Mouse (Mus musculus) heart, adult 2 months (tissue): ENCODE data around the gene Nptxr. TPM values are rescaled to one million over a fixed set of nuclear protein-coding genes. Genes with fewer than 3 reads are reported as not detected.

Experiments used
- DNase-seq, 2 experiments: peaks; one replicate each; pipeline ENCODE4 v3.0.0; 2021
- H3K27ac ChIP-seq: fragments of 200-600 bp; 2 replicates; pipeline ENCODE4 v1.8.1; 2022
- H3K27me3 ChIP-seq: fragments of 200-500 bp; 2 replicates; pipeline ENCODE4 v1.6.1; 2012; ENCODE audit warnings: mild to moderate bottlenecking, low read length, inconsistent platforms, mixed read lengths; ENCODE audit not compliant: control insufficient read depth, insufficient read depth
- H3K36me3 ChIP-seq: fragments of 200-500 bp; 2 replicates; pipeline ENCODE4 v1.6.1; 2012; ENCODE audit warnings: low read length, inconsistent platforms; ENCODE audit not compliant: control insufficient read depth, insufficient read depth
- H3K4me1 ChIP-seq: fragments of 200-500 bp; 2 replicates; pipeline ENCODE4 v1.6.1; 2011; ENCODE audit warnings: low read length; ENCODE audit not compliant: control insufficient read depth, insufficient read depth
- H3K4me3 ChIP-seq: fragments of 200-600 bp; 2 replicates; pipeline ENCODE4 v1.8.1; 2022
- H3K79me2 ChIP-seq: fragments of 200-500 bp; replicated peaks from 2 replicates; pipeline ENCODE4 v1.6.1; 2012; ENCODE audit warnings: mild to moderate bottlenecking, inconsistent platforms, low read length, moderate library complexity, mixed read lengths; ENCODE audit not compliant: control insufficient read depth, insufficient read depth
- H3K9ac ChIP-seq: fragments of 200-500 bp; 2 replicates; pipeline ENCODE4 v1.6.1; 2012; ENCODE audit warnings: low read depth, mild to moderate bottlenecking, control low read depth, inconsistent platforms, low read length, mixed read lengths
- CTCF ChIP-seq: fragments of 200-600 bp; IDR thresholded peaks from 2 replicates; pipeline ENCODE4 v1.8.1; 2022; ENCODE audit warnings: antibody characterized with exemption, mild to moderate bottlenecking, moderate library complexity
- EP300 ChIP-seq: fragments of 200-500 bp; IDR thresholded peaks from 2 replicates; pipeline ENCODE4 v1.6.1; 2011; ENCODE audit warnings: low read depth, low read length, control low read depth; ENCODE audit not compliant: insufficient read depth
- POLR2A ChIP-seq: fragments of 200-500 bp; IDR thresholded peaks from 2 replicates; pipeline ENCODE4 v1.6.1; 2011; ENCODE audit warnings: mild to moderate bottlenecking, low read depth, low read length, control low read depth; ENCODE audit not compliant: insufficient read depth
- WGBS: fragments of 180-500 bp; shearing (Covaris S2); methylation state at CpG from one replicate; pipeline ENCODE4 v1.1.7; 2018; 5-methylcytosine and 5-hydroxymethylcytosine counted together
- intact Hi-C: fragments of 180-260 bp; cut with DNase I; formaldehyde crosslinking; loops from one replicate; pipeline ENCODE4 v1.15.1; 2025
- long read RNA-seq: library from polyadenylated mRNA; stranded (forward); transcript quantifications from one replicate; pipeline ENCODE4 v2.0.0, GENCODE M21; 2021
- polyA plus RNA-seq: library from polyadenylated mRNA; depleted of rRNA; stranded (reverse); fragments of >200 nt; gene quantifications from 2 replicates; pipeline ENCODE4 v1.2.3, GENCODE M21; 2012; rRNA removed
- total RNA-seq, 2 experiments: library from RNA; stranded (reverse); gene quantifications; 2 replicates each; pipeline ENCODE4 v1.2.3; 2021

Gene Nptxr
- total RNA-seq: 1 to 10 TPM; 1.5 to 1.7 TPM
- polyA plus RNA-seq: 1.3 and 1.6 TPM in 2 replicates
- long read RNA-seq: 0 reads

- H3K4me1 ChIP-seq: 0 out of 2 replicates have a peak, but pooled peaks cover 2% of the 10 kb centered on the region
- DNase-seq: peak; percentile 72 to 76
- peak within 1 kb of the TSS; percentile 72 for H3K9ac ChIP-seq
- no peak for TF ChIP-seq EP300
- TF ChIP-seq CTCF: peak; percentile 37
- peak; percentile 30; the same call in 1 of the 2 replicates for TF ChIP-seq POLR2A
- no peaks in the 10 kb centered on the region for H3K36me3 ChIP-seq
- no peak within 1 kb of the TSS for H3K27ac ChIP-seq
- WGBS: under 1% methylated on average over 75 of the region's 91 CpGs
- H3K79me2 ChIP-seq: no peaks in the 10 kb centered on the region
- peak within 1 kb of the TSS; percentile 45 for H3K4me3 ChIP-seq
- peaks cover 3% of the 10 kb centered on the region; the same call in 1 of the 2 replicates for H3K27me3 ChIP-seq
- intact Hi-C loops: loop anchor here (5.0 kb wide), 1 partner anchor 52 kb away; no protein-coding TSS in a partner anchor
Observed at GRCm38 (mm10) chr15:79804352-79805071, at the start of gene Nptxr. TSS of gene Nptxr (minus strand) at chr15:79804766.

DNA sequence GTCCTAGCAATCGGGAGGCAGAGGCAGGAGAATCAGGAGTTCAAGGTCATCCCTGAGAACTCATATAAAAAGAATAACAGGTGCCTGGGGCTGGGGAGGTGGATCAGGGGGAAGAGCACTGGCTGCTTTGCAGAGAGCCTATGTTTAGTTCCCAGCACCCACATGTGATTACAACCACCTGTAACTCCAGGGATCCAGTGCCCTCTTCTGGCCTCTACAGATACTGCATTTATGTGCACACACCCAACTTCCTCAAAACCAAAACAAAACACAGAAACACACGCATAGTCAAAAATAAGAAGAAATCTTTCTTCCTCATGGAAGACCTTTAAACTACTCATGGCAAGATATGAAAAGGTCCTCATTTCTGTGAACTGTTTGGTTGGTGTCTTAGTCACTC is 45.6 kb upstream of the Nptxr start:
- no peaks in the 10 kb centered on the region for H3K36me3 ChIP-seq
- H3K27me3 ChIP-seq: no peaks in the 10 kb centered on the region
- H3K27ac ChIP-seq: no peak overlapping the region
- DNase-seq: no peak
- TF ChIP-seq CTCF (no peak), EP300 (no peak), POLR2A (no peak)
- intact Hi-C loops: no loop called here
- H3K4me3 ChIP-seq: no peak overlapping the region
- WGBS: 92% methylated on average over 2 of the region's 2 CpGs
- no peak overlapping the region for H3K9ac ChIP-seq
- no peaks in the 10 kb centered on the region for H3K79me2 ChIP-seq
- peaks cover 4% of the 10 kb centered on the region; the same call in 1 of the 2 replicates for H3K4me1 ChIP-seq

- Histone ChIP-seq H3K9ac (no peak overlapping the region), H3K4me3 (no peak overlapping the region), H3K27ac (no peak overlapping the region), H3K27me3 (no peaks in the 10 kb centered on the region), H3K4me1 (peaks cover 4% of the 10 kb centered on the region; the same call in 1 of the 2 replicates), H3K36me3 (no peaks in the 10 kb centered on the region), H3K79me2 (no peaks in the 10 kb centered on the region)
- intact Hi-C loops: no loop called here
- no peak for TF ChIP-seq POLR2A
- TF ChIP-seq EP300: no peak
- no peak for TF ChIP-seq CTCF
- WGBS: 26% methylated on average over 5 of the region's 5 CpGs
- peak; percentile 56 to 61 for DNase-seq
Observed at GRCm38 (mm10) chr15:79847100-79847499, 42.5 kb upstream of the Nptxr start.

GRCm38 (mm10) chr15:79845986-79846385 is 41.4 kb upstream of the Nptxr start:
- no peak for DNase-seq
- Histone ChIP-seq H3K4me1 (peaks cover 4% of the 10 kb centered on the region; the same call in 1 of the 2 replicates), H3K27ac (no peak overlapping the region), H3K79me2 (no peaks in the 10 kb centered on the region), H3K36me3 (no peaks in the 10 kb centered on the region), H3K27me3 (no peaks in the 10 kb centered on the region), H3K4me3 (no peak overlapping the region), H3K9ac (no peak overlapping the region)
- WGBS: 60% methylated on average over 4 of the region's 4 CpGs
- no peak for TF ChIP-seq EP300
- no peak for TF ChIP-seq POLR2A
- TF ChIP-seq CTCF: no peak
- intact Hi-C loops: no loop called here

GRCm38 (mm10) chr15:79842985-79843384 is 38.4 kb upstream of the Nptxr start:
- Histone ChIP-seq H3K27ac (no peak overlapping the region), H3K36me3 (no peaks in the 10 kb centered on the region), H3K9ac (no peak overlapping the region), H3K4me1 (peaks cover 4% of the 10 kb centered on the region; the same call in 1 of the 2 replicates), H3K79me2 (no peaks in the 10 kb centered on the region), H3K4me3 (no peak overlapping the region), H3K27me3 (no peaks in the 10 kb centered on the region)
- WGBS: 85% methylated on average over 3 of the region's 3 CpGs
- no peak for TF ChIP-seq CTCF
- TF ChIP-seq POLR2A: no peak
- TF ChIP-seq EP300: no peak
- DNase-seq: no peak
- intact Hi-C loops: no loop called here

GRCm38 (mm10) chr15:79840281-79840680 is 35.7 kb upstream of the Nptxr start:
- H3K4me3 ChIP-seq: no peak overlapping the region
- TF ChIP-seq CTCF (no peak), POLR2A (no peak), EP300 (no peak)
- intact Hi-C loops: no loop called here
- H3K27ac ChIP-seq: no peak overlapping the region
- WGBS: 49% methylated on average over 2 of the region's 2 CpGs
- no peaks in the 10 kb centered on the region for H3K79me2 ChIP-seq
- H3K36me3 ChIP-seq: no peaks in the 10 kb centered on the region
- H3K27me3 ChIP-seq: no peaks in the 10 kb centered on the region
- no peaks in the 10 kb centered on the region for H3K4me1 ChIP-seq
- no peak for DNase-seq
- H3K9ac ChIP-seq: no peak overlapping the region
